Mouse (Mus musculus): Measurements from ENCODE around the gene Cenpk.

DNA sequence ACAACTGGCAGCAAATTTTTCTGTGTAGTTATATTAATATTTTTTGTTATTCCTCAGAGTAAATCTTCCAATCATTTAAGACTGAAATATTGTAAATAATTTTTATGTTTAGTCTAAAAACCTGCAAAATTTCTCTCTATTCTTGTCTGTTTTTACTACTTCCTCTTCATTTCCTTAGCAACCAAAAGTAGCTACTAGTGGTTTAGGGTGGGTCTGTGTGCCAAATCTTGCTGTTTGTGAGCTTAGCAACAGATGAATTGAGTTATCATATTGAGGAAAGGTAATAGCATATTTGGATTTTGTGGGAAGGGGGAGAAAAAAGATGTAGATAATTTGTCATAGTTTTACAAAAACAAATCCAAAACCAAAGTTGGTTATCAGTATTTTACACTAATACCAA, 60.8 kb downstream of the Cenpk start:
- TF ChIP-seq MXI1 (IDR thresholded peaks at IDR 0.05; ENCODE audit: low read depth, low read length) (no peak), EP300 (IDR thresholded peaks at IDR 0.05; ENCODE audit: low read depth in 1 of 2, low read length in 2 of 2) (no peak), CTCF (IDR thresholded peaks at IDR 0.05 in 2 of 3, conservative IDR thresholded peaks at IDR 0.05 in 1 of 3; ENCODE audit: control insufficient read depth in 1 of 3, insufficient read depth in 1 of 3, low read depth in 2 of 3, low read length in 3 of 3, poor library complexity in 1 of 3, severe bottlenecking in 1 of 3) (no peak), NRF1 (IDR thresholded peaks at IDR 0.05; ENCODE audit: insufficient read depth, low read depth, low read length, poor library complexity, severe bottlenecking) (no peak), POLR2A (IDR thresholded peaks at IDR 0.05; ENCODE audit: control insufficient read depth in 1 of 2, insufficient read depth in 1 of 2, low read depth in 1 of 2, low read length in 2 of 2, poor library complexity in 1 of 2) (no peak), SMC3 (IDR thresholded peaks at IDR 0.05; ENCODE audit: low read depth, low read length) (no peak), POLR2AphosphoS5 (IDR thresholded peaks at IDR 0.05; ENCODE audit: borderline replicate concordance, low read depth, low read length) (no peak), JUND (IDR thresholded peaks at IDR 0.05; ENCODE audit: low read depth, low read length) (no peak), RCOR1 (IDR thresholded peaks at IDR 0.05; ENCODE audit: low read depth, low read length) (no peak), TCF12 (IDR thresholded peaks at IDR 0.05; ENCODE audit: low read depth, low read length) (no peak)
